Mouse (Mus musculus) forebrain, postnatal 0 days (tissue): ENCODE results near the gene Wiz. TPM values are rescaled to one million over a fixed set of nuclear protein-coding genes. Genes with fewer than 3 reads are reported as not detected.
A peak's percentile ranks its signal among the peaks of the same experiment; 100 is the strongest.

Experiments
- ATAC-seq: fragments of 200-750 bp; cut with Nextera tagmentation; 2 replicates; pipeline ENCODE4 v1.8.0; 2017; ENCODE audit warnings: mild to moderate bottlenecking, moderate library complexity
- DNase-seq: peaks from one replicate; pipeline ENCODE4 v3.0.0-alpha.2; 2015
- H3K27ac ChIP-seq: fragments of 300-500 bp; sonication (generic); 2 replicates; pipeline ENCODE4 v1.5.1; 2014; ENCODE audit warnings: low read depth, mild to moderate bottlenecking, antibody characterized with exemption, low read length, moderate library complexity, mixed read lengths
- H3K27me3 ChIP-seq: fragments of 300-500 bp; sonication (generic); 2 replicates; pipeline ENCODE4 v1.6.1; 2014; ENCODE audit warnings: mild to moderate bottlenecking, low read length, mixed read lengths; ENCODE audit not compliant: insufficient read depth
- H3K36me3 ChIP-seq: fragments of 300-500 bp; sonication (generic); 2 replicates; pipeline ENCODE4 v1.6.1; 2014; ENCODE audit warnings: mild to moderate bottlenecking, moderate library complexity; ENCODE audit not compliant: insufficient read depth
- H3K4me1 ChIP-seq: fragments of 300-500 bp; sonication (generic); 2 replicates; pipeline ENCODE4 v1.6.1; 2014; ENCODE audit warnings: antibody characterized with exemption; ENCODE audit not compliant: insufficient read depth
- H3K4me2 ChIP-seq: fragments of 300-500 bp; sonication (generic); 2 replicates; pipeline ENCODE4 v1.6.1; 2014; ENCODE audit warnings: low read depth, mild to moderate bottlenecking, moderate library complexity
- H3K4me3 ChIP-seq: fragments of 300-500 bp; sonication (generic); 2 replicates; pipeline ENCODE4 v1.5.1; 2014; ENCODE audit warnings: low read depth, low read length, mixed read lengths
- H3K9ac ChIP-seq: fragments of 300-500 bp; sonication (generic); 2 replicates; pipeline ENCODE4 v1.6.1; 2014; ENCODE audit warnings: mild to moderate bottlenecking
- H3K9me3 ChIP-seq: fragments of 300-500 bp; sonication (generic); 2 replicates; pipeline ENCODE4 v1.6.1; 2016; ENCODE audit warnings: low read length
- CTCF ChIP-seq: sonication (generic); IDR thresholded peaks from 2 replicates; pipeline ENCODE4 v1.5.1; 2016; ENCODE audit warnings: antibody characterized with exemption, control low read depth, low read depth
- WGBS: fragments of 180-500 bp; shearing (Covaris S2); extraction: QIAGEN DNeasy Blood & Tissue Kit; methylation state at CpG from one replicate; pipeline ENCODE4 v1.1.7; 2014; 5-methylcytosine and 5-hydroxymethylcytosine counted together
- polyA plus RNA-seq: library from polyadenylated mRNA; unstranded; fragments of >200 nt; fragmentation: Nextera tagmentation; extraction: Ambion mirVana; gene quantifications from 2 replicates; pipeline ENCODE4 v1.2.1, GENCODE M21; 2015
- total RNA-seq: library from RNA; depleted of rRNA; stranded (reverse); fragments of >200 nt; gene quantifications from 2 replicates; pipeline ENCODE4 v1.2.3, GENCODE M21; 2014

Wiz gene
- total and polyA plus RNA-seq, 2 experiments from 2014 or later: 42.0 to 55.4 TPM

DNA sequence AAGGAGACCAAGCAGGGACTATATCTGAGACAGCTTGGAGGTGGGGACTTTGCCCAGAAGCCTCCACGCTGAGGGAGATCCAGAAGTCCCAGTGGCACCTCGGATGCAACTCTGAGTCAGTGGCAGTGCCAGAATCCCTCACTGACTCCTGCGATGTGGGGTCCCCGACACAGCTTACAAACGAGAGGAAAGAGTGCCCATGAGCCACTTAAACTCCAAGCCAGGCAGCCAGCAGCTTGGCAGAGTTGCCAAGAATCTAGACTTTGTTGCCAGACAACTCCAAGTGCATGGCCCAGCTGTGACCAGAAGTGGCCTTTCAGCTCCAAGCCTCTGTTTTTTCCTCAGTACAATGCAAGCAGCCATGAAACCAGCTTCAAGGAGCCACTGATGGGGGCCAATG is 5.6 kb downstream of the Wiz start:
- DNase-seq: no peak
- H3K4me1 ChIP-seq: no peaks in the 10 kb centered on the region

DNA sequence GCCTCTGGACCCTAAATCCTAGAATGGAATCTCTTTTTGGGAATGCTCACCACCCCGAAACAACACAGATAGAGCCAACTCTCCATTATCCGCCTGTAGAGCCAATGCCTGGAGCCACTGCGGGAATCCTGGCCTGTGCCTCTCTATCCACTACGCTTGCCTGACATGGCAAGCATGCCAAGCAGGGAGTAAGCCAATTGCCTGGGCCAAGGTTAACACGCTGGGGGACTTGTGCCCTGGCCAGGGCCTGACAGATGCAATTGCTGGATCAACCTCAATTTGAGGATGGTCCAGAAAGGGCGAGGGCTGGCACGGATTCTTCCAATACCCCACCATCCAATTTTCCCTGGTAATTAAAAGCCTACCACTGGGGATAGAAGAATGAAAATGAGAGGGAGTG is 6.7 kb downstream of the Wiz start:
- no peaks in the 10 kb centered on the region for H3K27me3 ChIP-seq
- ATAC-seq (peak; percentile 70), DNase-seq (peak; percentile 66)
- no peaks in the 10 kb centered on the region for H3K9me3 ChIP-seq
- no peaks in the 10 kb centered on the region for H3K4me1 ChIP-seq
- peaks cover 69% of the 10 kb centered on the region for H3K36me3 ChIP-seq
- H3K27ac ChIP-seq: no peak overlapping the region
- no peak overlapping the region for H3K4me2 ChIP-seq
- H3K4me3 ChIP-seq: no peak overlapping the region
- WGBS: 66% methylated on average over 7 of the region's 7 CpGs
- TF ChIP-seq CTCF: no peak
- no peak overlapping the region for H3K9ac ChIP-seq

More for the DNA sequence above, 5.6 kb downstream of the Wiz start:
- Histone ChIP-seq H3K4me3 (no peak overlapping the region), H3K9me3 (no peaks in the 10 kb centered on the region), H3K36me3 (peaks cover 58% of the 10 kb centered on the region), H3K27me3 (no peaks in the 10 kb centered on the region), H3K4me2 (no peak overlapping the region), H3K9ac (no peak overlapping the region), H3K27ac (no peak overlapping the region)
- TF ChIP-seq CTCF: no peak
- no peak for ATAC-seq
- WGBS: 61% methylated on average over 5 of the region's 5 CpGs

DNA sequence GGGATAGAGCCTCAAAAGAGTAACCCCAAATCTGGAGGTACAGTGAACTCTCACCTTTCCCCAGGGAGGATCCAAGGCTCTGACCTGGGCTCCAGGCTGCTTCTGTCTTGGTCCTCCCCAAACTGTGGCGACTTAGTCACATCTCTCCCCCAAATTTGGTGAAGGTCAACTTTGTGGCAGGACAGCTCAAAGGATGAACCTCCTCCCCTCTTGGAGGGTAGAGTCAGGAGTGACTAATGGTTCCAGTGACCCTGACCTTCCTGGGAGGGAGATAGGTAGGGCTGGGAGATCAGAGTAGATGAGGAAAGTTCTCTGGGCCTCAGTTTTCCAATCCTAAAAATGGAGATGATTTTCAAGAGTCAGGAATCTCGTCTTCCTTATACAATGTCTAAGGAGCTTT is 10.5 kb downstream of the Wiz start:
- no peak for ATAC-seq
- Histone ChIP-seq H3K9ac (no peak overlapping the region), H3K36me3 (peaks cover 54% of the 10 kb centered on the region), H3K4me3 (no peak overlapping the region), H3K27me3 (no peaks in the 10 kb centered on the region), H3K9me3 (no peaks in the 10 kb centered on the region), H3K4me2 (no peak overlapping the region), H3K4me1 (no peaks in the 10 kb centered on the region), H3K27ac (no peak overlapping the region)
- DNase-seq: no peak
- 75% methylated on average over 2 of the region's 2 CpGs for WGBS
- TF ChIP-seq CTCF: no peak

DNA sequence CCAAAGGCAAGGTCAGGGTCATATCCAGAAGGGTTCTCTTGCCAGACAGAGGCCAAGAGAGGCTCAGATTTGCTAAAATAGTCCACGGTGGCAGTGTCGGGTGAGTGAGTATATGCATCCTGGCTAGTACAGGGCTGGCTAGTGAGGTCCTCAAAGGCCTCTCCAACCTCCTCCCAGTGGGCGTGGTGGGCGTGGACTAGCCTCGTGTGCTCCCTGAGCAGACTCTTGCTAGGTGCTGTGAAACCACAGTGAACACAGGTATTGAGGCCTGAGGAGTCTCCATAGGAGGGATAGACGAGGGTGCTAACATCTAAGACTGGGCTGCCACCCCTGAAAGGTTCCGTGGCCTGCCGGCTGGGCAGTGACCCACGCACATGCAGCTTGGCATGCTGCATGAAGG is 12.1 kb downstream of the Wiz start:
- 78% methylated on average over 9 of the region's 9 CpGs for WGBS
- no peak overlapping the region for H3K4me2 ChIP-seq
- peaks cover 38% of the 10 kb centered on the region for H3K36me3 ChIP-seq
- H3K4me1 ChIP-seq: no peaks in the 10 kb centered on the region
- no peak overlapping the region for H3K9ac ChIP-seq
- no peak for DNase-seq
- no peaks in the 10 kb centered on the region for H3K27me3 ChIP-seq
- H3K9me3 ChIP-seq: no peaks in the 10 kb centered on the region
- no peak for TF ChIP-seq CTCF
- no peak overlapping the region for H3K4me3 ChIP-seq
- H3K27ac ChIP-seq: no peak overlapping the region
- ATAC-seq: no peak

DNA sequence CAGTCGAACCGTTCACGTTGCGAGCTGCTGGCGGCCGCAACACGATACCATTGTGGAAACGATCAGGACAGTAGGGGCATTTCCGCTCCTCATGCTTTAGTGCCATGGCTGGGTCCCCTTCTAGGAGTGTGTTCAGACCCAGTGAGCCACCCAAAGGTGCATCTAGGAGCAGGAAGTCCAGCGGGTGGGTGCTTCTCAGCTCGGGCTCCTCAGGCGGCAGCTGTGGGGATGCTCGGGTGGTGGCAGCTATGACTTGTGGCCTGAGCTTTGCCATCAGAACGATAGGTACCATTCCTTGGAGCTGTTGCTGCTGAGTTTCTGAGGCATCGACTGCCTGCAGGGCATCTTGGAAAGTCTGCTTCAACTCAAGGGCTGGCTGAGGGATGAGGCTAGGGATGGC is 12.8 kb downstream of the Wiz start:
- Histone ChIP-seq H3K9ac (no peak overlapping the region), H3K36me3 (peaks cover 38% of the 10 kb centered on the region), H3K27me3 (no peaks in the 10 kb centered on the region), H3K9me3 (no peaks in the 10 kb centered on the region), H3K4me1 (no peaks in the 10 kb centered on the region), H3K27ac (no peak overlapping the region), H3K4me3 (no peak overlapping the region), H3K4me2 (no peak overlapping the region)
- ATAC-seq (no peak), DNase-seq (no peak)
- WGBS: 85% methylated on average over 15 of the region's 15 CpGs
- TF ChIP-seq CTCF: no peak

DNA sequence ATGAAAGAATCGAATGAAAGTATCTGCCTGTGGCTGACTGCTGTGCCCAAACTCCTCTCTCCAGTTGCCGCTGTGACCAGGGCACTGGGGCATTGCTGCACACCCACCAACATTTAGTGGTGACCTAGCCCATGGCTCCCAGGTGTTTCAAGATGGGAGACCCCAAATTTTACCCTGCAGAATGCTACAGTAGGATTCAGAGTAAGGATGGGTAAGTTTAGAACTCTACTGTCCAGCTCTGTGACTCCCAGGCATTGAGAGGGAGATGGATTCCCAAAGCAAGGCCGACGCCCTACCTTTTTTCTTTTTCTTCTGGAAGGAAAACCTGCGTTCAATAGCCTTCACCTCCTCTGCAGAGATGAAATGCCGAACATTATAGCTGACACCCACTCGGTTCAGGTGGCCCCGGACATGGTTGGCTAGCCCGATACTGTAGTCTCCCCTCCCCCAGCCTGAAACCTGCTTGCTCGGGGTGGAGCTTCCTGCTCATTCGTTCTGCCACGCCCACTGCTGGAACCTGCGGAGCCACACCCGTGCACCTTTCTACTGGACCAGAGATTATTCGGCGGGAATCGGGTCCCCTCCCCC is 20.2 kb downstream of the Wiz start:
- TF ChIP-seq CTCF: no peak
- ATAC-seq: no peak
- 0 out of 2 replicates have a peak overlapping the region, but pooled peaks have one; percentile 9 for H3K4me3 ChIP-seq
- peaks cover 7% of the 10 kb centered on the region for H3K36me3 ChIP-seq
- no peaks in the 10 kb centered on the region for H3K9me3 ChIP-seq
- peak overlapping the region; percentile 19; the same call in 1 of the 2 replicates for H3K4me2 ChIP-seq
- WGBS: 20% methylated on average over 12 of the region's 17 CpGs
- DNase-seq: no peak
- H3K27ac ChIP-seq: no peak overlapping the region
- H3K27me3 ChIP-seq: no peaks in the 10 kb centered on the region
- H3K9ac ChIP-seq: no peak overlapping the region
- H3K4me1 ChIP-seq: peaks cover 4% of the 10 kb centered on the region; the same call in 1 of the 2 replicates

DNA sequence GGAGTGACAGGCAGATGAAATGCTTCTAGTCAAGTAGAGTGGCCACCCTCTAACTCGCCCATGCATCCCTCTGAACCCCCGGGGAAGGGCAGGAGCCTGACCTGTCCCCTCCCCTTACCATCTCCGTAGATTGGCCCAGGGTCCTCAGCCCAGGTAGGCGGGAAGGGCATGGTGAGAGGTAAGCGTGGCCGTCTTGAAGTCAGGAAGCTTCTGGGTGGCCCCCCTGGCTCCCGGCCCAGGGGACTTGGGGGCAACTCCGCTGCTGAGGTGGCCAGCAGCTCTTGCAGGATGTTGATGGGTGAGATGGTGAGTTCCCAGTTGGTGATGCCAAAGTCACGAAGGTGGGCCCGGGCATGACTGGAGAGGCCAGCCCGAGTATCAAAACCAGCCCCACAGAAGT is 21.5 kb downstream of the Wiz start:
- no peak for ATAC-seq
- Histone ChIP-seq H3K27me3 (no peaks in the 10 kb centered on the region), H3K9me3 (no peaks in the 10 kb centered on the region), H3K4me3 (no peak overlapping the region), H3K36me3 (peaks cover 7% of the 10 kb centered on the region), H3K9ac (no peak overlapping the region), H3K4me1 (peaks cover 11% of the 10 kb centered on the region), H3K4me2 (no peak overlapping the region), H3K27ac (no peak overlapping the region)
- 91% methylated on average over 11 of the region's 11 CpGs for WGBS
- DNase-seq: no peak
- TF ChIP-seq CTCF: no peak
